Mouse (Mus musculus) adipocyte (in vitro differentiated cells): ENCODE results near the gene Plrg1.

ENCODE experiments used
- DNase-seq: peaks from one replicate; pipeline ENCODE4 v3.0.0-alpha.2; 2016; ENCODE audit warnings: low spot score

Gene Plrg1

DNA sequence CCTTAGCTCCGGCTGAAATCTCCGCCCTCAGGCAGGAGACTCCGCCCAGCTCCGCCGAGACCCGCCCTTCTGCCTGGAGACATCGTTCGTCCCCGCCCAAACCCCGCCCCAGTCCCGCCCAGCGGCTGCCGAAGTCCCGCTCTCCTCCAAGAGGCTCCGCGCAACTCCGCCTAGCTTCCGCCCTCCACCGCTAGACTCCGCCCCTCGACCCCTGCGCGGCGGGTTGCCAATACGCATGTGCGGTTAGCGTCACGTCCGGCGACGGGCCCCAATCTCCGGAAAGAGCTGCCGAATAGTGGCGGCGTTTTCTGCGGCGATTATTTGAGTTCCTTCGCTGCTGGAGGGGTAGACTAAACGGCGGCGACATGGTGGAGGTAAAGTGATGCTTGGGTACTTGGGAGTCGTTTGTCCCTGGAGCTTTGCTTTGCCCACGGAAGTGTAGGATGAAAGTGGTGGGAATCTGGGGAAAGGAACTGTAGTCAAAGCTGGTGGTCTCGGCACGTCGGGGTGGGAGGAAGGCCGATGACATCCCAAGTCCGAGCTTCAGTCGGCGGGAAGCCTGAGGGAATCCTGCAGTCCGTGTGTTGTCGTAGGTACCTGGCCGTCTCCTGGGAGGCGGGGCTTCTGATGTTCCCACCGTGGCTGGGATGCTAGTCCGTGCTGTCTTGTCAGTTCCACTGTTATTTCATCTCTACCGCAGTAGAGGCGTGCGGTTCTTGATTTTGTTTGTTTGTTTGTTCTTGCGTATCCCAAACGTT lies at the start of gene Plrg1:
Plrg1 (plus strand) TSS at position 242 of the 758 bp plus-strand sequence.
- peak; percentile 98 for DNase-seq

GRCm38 (mm10) chr3:83007557-83007956 lies 47.8 kb upstream of the Plrg1 start, which contains the start of gene Fgg:
TSS of gene Fgg (plus strand) at chr3:83007724.
- DNase-seq, result no peak

DNA sequence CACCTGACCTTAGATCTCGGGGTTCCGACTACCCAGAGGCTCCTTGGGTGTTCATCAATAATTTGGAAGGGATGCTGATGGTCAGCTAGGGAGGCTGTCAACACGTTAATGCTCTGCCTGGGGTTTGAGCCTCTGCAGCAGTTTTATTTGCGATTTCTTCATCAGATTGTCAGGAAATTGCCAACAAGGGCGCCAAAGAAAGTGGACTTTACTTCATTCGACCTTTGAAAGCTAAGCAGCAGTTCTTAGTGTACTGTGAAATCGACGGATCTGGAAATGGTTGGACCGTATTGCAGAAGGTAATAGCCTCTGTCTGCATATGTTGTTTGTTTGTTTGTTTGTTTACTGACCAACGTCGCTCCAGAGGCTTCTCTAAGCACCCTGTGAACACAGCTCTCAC lies 45.0 kb upstream of the Plrg1 start:
- DNase-seq, result no peak

GRCm38 (mm10) chr3:83011136-83011535 lies 44.2 kb upstream of the Plrg1 start:
- DNase-seq, result no peak

DNA sequence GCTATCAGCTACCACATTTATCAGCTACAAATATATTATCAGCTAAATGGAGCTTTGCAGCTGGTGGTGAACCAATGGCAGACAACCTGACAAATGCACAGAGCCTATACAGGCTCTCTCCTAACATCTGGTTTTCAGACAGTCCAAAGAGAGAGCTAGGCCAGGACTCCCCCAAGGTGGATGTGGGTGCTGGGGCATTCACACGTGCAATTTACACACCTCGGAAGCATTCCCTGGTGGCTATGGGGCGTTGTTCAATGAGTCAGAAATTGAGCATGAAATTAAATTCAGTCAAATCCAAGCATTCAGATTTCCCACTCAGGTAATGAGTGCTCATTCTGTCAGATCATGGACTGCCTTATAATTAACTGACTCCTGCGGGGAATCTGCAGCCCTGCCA lies 43.8 kb upstream of the Plrg1 start:
- no peak for DNase-seq

GRCm38 (mm10) chr3:83012636-83013035 lies 42.7 kb upstream of the Plrg1 start:
- no peak for DNase-seq

DNA sequence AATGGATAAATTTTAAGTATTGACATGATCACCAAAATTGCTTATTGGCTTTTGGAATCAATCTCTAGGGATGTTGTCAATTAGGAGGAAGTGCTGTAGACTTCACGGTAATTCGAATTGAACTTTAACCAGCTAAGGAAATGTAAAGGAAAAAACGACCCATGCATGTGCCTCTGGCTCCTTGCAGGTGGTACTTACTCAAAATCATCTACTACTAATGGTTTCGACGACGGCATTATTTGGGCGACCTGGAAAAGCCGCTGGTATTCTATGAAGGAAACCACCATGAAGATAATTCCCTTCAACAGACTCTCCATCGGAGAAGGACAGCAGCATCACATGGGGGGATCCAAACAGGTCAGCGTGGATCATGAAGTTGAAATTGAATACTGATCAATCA lies 41.4 kb upstream of the Plrg1 start:
- no peak for DNase-seq

- no peak for DNase-seq
These were observed 39.1 kb upstream of the Plrg1 start for GRCm38 (mm10) chr3:83016236-83016635.

DNA sequence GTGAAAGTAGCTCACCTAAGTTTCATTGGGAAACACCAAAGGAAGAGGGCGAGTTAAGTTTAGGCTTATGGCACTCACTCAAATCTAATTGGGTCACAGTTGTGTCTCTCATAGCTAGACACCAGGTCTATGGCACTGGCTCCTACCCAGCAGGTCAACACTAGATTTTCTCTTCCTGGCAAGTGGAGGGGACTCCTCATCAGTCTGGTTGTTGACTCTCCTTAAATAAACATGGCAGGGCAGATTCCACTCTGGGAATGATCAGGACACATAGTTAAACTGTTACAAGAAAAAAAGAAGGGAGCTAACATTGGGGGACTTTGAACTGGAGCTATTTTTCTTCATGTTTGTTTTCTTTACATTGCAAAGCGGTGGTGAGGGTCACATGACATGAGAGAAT lies 34.9 kb upstream of the Plrg1 start:
- DNase-seq, result no peak

GRCm38 (mm10) chr3:83021176-83021575 lies 34.1 kb upstream of the Plrg1 start:
- no peak for DNase-seq

GRCm38 (mm10) chr3:83025036-83025435 lies 30.3 kb upstream of the Plrg1 start:
- DNase-seq, result no peak

- no peak for DNase-seq
These were observed 29.6 kb upstream of the Plrg1 start, which contains the start of gene Fga for GRCm38 (mm10) chr3:83025475-83026301. TSS of gene Fga (plus strand) at chr3:83026076.

GRCm38 (mm10) chr3:83027546-83028251 lies 27.6 kb upstream of the Plrg1 start:
- DNase-seq, result no peak

- no peak for DNase-seq
These were observed 25.0 kb upstream of the Plrg1 start for GRCm38 (mm10) chr3:83030331-83030730.

- DNase-seq, result no peak
These were observed 22.5 kb upstream of the Plrg1 start for GRCm38 (mm10) chr3:83032746-83033308.

GRCm38 (mm10) chr3:83033801-83034200 lies 21.5 kb upstream of the Plrg1 start:
- no peak for DNase-seq

DNA sequence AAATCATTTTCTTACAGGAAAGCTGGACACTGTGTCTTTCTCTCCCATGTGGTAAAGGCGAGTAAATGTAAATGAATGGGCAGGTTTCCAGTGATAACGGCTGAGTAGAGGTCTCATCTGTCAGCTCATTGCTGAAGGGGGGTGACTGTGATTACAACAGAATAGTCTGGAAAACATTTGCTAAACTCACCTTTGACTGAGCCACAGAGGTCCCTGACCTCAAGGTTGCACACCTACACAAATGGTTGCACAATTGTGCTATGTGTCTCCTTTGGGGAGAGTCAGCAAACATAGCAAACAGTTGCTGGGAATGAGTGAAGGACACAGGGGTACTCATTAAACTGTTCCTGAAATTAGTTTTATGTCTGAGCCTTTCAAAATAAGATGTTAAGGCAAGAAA lies 16.5 kb upstream of the Plrg1 start:
- no peak for DNase-seq

DNA sequence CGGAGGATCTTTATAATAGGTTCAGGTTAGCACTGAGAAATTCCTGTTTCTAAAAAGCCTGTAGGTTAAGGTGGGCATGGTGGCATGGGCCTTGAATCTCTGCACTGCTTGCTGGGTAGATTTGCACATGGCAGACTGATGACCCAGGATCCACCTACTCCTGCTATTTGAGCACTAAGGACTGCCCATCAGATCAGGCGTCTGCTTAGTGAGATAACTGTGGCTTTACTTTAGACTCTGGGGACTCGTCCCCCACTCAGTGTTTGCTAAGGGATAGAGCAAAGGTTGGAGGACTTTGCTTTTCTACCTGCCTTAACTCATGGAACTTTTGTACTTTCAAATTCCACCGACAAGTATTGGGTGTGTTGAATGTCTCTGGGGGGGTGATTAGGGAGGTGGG lies 15.7 kb upstream of the Plrg1 start:
- no peak for DNase-seq

GRCm38 (mm10) chr3:83042451-83042850 lies 12.9 kb upstream of the Plrg1 start:
- no peak for DNase-seq

DNA sequence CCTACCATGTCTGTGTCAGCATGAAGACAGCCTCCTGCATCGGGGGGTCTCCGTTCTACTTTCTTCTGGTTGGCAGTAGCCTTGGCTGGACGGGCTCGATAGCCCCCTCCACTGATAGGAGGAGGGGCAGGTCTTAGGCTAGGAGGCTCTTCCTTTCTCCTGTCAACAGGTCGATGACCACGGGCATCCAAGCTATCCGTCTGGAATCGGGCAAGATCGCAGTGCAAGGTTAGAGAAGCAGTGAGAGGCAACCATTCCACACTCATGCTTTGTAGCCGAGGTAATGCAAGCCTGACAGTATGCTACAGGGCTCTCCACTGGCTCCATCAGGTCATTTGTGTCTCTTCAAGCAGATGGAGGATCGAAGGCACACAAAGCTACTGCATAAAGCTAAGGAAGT lies 8.7 kb upstream of the Plrg1 start:
- no peak for DNase-seq

- DNase-seq, result no peak
These were observed 5.6 kb upstream of the Plrg1 start, which contains the start of gene Fgb for GRCm38 (mm10) chr3:83049680-83050079. TSS of gene Fgb (minus strand) at chr3:83049863.

DNA sequence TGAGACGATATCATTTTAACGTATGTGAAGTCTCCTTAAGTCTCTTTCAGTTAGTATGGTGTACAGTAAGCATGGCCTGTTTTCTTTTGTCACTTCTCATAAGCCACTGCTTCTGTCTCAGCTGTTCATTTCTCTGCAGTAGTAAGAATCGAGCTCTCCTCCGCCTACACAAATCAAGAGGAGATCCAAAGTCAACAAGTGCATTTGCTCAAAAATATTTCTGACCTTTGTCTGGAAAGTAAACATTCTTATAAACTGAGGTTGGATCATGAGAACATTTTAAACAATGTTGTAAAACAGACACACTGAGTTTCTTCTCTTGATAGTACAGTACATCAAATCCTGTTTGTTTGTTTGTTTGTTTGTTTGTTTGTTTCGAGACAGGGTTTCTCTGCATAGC lies 4.7 kb upstream of the Plrg1 start:
- DNase-seq, result peak; percentile 56
